Mouse (Mus musculus) liver, embryonic 14.5 days (tissue): ENCODE data around the gene Nacc1. TPM values are rescaled to one million over a fixed set of nuclear protein-coding genes. Genes with fewer than 3 reads are reported as not detected.

Experiments used
- ATAC-seq: fragments of 200-750 bp; cut with Nextera tagmentation; 2 replicates; pipeline ENCODE4 v1.8.0; 2017; ENCODE audit warnings: moderate number of reproducible peaks, mild to moderate bottlenecking, moderate library complexity; ENCODE audit not compliant: insufficient read depth
- DNase-seq, 3 experiments: peaks; one replicate each; pipeline ENCODE4 v3.0.0-alpha.2; 2012 to 2013; ENCODE audit warnings: low read depth in 3 of 3, low spot score in 3 of 3
- H3K27ac ChIP-seq: fragments of 300-500 bp; sonication (generic); 2 replicates; pipeline ENCODE4 v1.5.1; 2014; ENCODE audit warnings: moderate library complexity, mild to moderate bottlenecking, control low read depth, inconsistent platforms
- H3K27me3 ChIP-seq: fragments of 300-500 bp; sonication (generic); 2 replicates; pipeline ENCODE4 v1.6.1; 2014; ENCODE audit warnings: mild to moderate bottlenecking, low read length, moderate library complexity; ENCODE audit not compliant: control insufficient read depth, insufficient read depth
- H3K36me3 ChIP-seq: fragments of 300-500 bp; sonication (generic); replicated peaks from 2 replicates; pipeline ENCODE4 v1.6.1; 2014; ENCODE audit warnings: low read depth; ENCODE audit not compliant: control insufficient read depth, insufficient read depth
- H3K4me1 ChIP-seq, 2 experiments: fragments of 200-500 bp in 1 of 2; fragments of 300-500 bp in 1 of 2; sonication (generic) in 1 of 2; replicated peaks; 2 replicates each; pipeline ENCODE4 v1.6.1; 2012 to 2014; ENCODE audit warnings: antibody characterized with exemption in 1 of 2, inconsistent platforms in 1 of 2, low read length in 1 of 2; ENCODE audit not compliant: control insufficient read depth in 2 of 2, insufficient read depth in 2 of 2
- H3K4me2 ChIP-seq: fragments of 300-500 bp; sonication (generic); 2 replicates; pipeline ENCODE4 v1.6.1; 2014; ENCODE audit warnings: low read depth, mild to moderate bottlenecking, control low read depth, moderate library complexity
- H3K4me3 ChIP-seq, 2 experiments: fragments of 200-500 bp in 1 of 2; fragments of 300-500 bp in 1 of 2; sonication (generic) in 1 of 2; 2 replicates each; pipeline ENCODE4 v1.5.1; 2012 to 2014; ENCODE audit warnings: low read depth in 2 of 2, low read length in 2 of 2, mild to moderate bottlenecking in 2 of 2, control low read depth in 1 of 2, inconsistent platforms in 1 of 2, moderate library complexity in 1 of 2; ENCODE audit not compliant: insufficient read depth in 1 of 2
- H3K9ac ChIP-seq: fragments of 300-500 bp; sonication (generic); replicated peaks from 2 replicates; pipeline ENCODE4 v1.6.1; 2014; ENCODE audit warnings: mild to moderate bottlenecking, control low read depth, moderate library complexity
- H3K9me3 ChIP-seq: fragments of 300-500 bp; sonication (generic); 2 replicates; pipeline ENCODE4 v1.6.1; 2016; ENCODE audit warnings: low read length, mixed read lengths; ENCODE audit not compliant: control insufficient read depth
- CTCF ChIP-seq: IDR thresholded peaks from 2 replicates; pipeline ENCODE4 v1.5.1; 2016; ENCODE audit warnings: antibody characterized with exemption, low read depth, control low read depth
- EP300 ChIP-seq: IDR thresholded peaks from 2 replicates; pipeline ENCODE4 v1.6.1; 2016; ENCODE audit warnings: antibody characterized with exemption, low read depth
- WGBS: fragments of 180-500 bp; shearing (Covaris S2); extraction: QIAGEN DNeasy Blood & Tissue Kit; methylation state at CpG from one replicate; pipeline ENCODE4 v1.1.7; 2014; ENCODE audit not compliant: insufficient replicate concordance; 5-methylcytosine and 5-hydroxymethylcytosine counted together
- polyA plus RNA-seq, 2 experiments: library from polyadenylated mRNA; depleted of rRNA in 1 of 2; stranded (reverse) in 1 of 2; unstranded in 1 of 2; fragments of >200 nt; fragmentation: Nextera tagmentation in 1 of 2; extraction: Ambion mirVana in 1 of 2; gene quantifications; 2 replicates each; pipeline versions ENCODE4 v1.2.1 to v1.2.3; 2012 to 2014

The Nacc1 gene
- polyA plus RNA-seq, 2 experiments: 6.3 to 19.0 TPM

GRCm38 (mm10) chr8:84641578-84642361 is 45.9 kb downstream of the Nacc1 start:
- H3K9me3 ChIP-seq: no peaks in the 10 kb centered on the region
- ATAC-seq (no peak), DNase-seq (no peak)
- no peak overlapping the region for H3K4me2 ChIP-seq
- 13% methylated on average over 1 of the region's 1 CpGs for WGBS
- H3K4me1 ChIP-seq: peaks cover 0 to 2% of the 10 kb centered on the region in 2 experiments; a peak in 2 of 4 replicates
- H3K9ac ChIP-seq: no peak overlapping the region
- H3K27me3 ChIP-seq: no peaks in the 10 kb centered on the region; the same call in 1 of the 2 replicates
- TF ChIP-seq EP300: no peak
- TF ChIP-seq CTCF: peak; percentile 15; the same call in 1 of the 2 replicates
- H3K36me3 ChIP-seq: no peaks in the 10 kb centered on the region
- no peak overlapping the region for H3K4me3 ChIP-seq
- H3K27ac ChIP-seq: no peak overlapping the region

DNA sequence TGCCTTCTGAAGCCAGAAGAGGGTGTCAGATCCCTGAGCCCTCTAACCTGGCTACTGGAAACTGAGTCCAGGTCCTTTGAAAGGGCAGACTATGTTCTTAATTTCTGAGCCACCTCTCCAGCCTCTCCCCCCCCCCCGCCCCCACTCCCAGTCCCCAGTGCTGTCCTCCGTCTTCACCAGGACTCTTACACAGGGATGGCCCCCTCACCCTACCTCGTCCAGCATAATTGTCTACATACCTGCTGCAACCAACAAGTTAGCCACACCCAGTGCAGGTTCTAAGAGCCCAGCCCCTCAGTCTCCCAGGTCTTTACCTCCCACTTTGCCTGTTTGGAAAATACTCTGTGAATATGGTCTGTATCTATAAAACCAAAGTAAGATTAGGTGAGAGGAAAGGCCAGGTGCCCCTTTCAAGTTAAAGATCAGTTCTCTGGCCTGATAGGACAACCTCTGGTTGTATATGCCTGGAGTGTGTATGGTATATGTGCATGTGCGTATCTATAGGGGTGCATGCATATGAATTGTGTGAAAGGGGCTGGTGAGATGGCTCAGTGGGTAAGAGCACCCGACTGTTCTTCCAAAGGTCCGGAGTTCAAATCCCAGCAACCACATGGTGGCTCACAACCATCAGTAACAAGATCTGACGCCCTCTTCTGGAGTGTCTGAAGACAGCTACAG is 46.9 kb downstream of the Nacc1 start:
- Histone ChIP-seq H3K9ac (no peak overlapping the region), H3K27me3 (no peaks in the 10 kb centered on the region; the same call in 1 of the 2 replicates), H3K4me2 (peak overlapping the region; percentile 74; the same call in 1 of the 2 replicates), H3K9me3 (no peaks in the 10 kb centered on the region), H3K36me3 (no peaks in the 10 kb centered on the region), H3K4me3 (no peak overlapping the region), H3K27ac (no peak overlapping the region), H3K4me1 (peaks cover 0 to 2% of the 10 kb centered on the region in 2 experiments; a peak in 2 of 4 replicates)
- no peak for ATAC-seq
- TF ChIP-seq CTCF: no peak
- TF ChIP-seq EP300: no peak
- no peak for DNase-seq
- 73% methylated on average over 6 of the region's 7 CpGs for WGBS

GRCm38 (mm10) chr8:84640010-84640588 is 47.6 kb downstream of the Nacc1 start:
- ATAC-seq: no peak
- no peaks in the 10 kb centered on the region; the same call in 1 of the 2 replicates for H3K27me3 ChIP-seq
- no peaks in the 10 kb centered on the region for H3K36me3 ChIP-seq
- peak overlapping the region; percentile 66 for H3K9ac ChIP-seq
- WGBS: 38% methylated on average over 9 of the region's 9 CpGs
- no peak for DNase-seq
- no peaks in the 10 kb centered on the region for H3K9me3 ChIP-seq
- no peak overlapping the region for H3K27ac ChIP-seq
- peak overlapping the region; percentile 74 for H3K4me2 ChIP-seq
- H3K4me3 ChIP-seq: peak overlapping the region; percentile 63 to 71
- peaks cover 0 to 2% of the 10 kb centered on the region in 2 experiments; a peak in 2 of 4 replicates for H3K4me1 ChIP-seq
- TF ChIP-seq CTCF: no peak
- TF ChIP-seq EP300: no peak

- H3K9ac ChIP-seq: peak overlapping the region; percentile 73
- H3K4me3 ChIP-seq: peak overlapping the region; percentile 71
- WGBS: under 1% methylated on average over 106 of the region's 106 CpGs
- DNase-seq (peak; percentile 89 to 93 (median 91)), ATAC-seq (peak; percentile 92)
- peak overlapping the region; percentile 75 for H3K4me2 ChIP-seq
- H3K4me1 ChIP-seq: peaks cover 0 to 2% of the 10 kb centered on the region in 2 experiments; a peak in 2 of 4 replicates
- H3K36me3 ChIP-seq: no peaks in the 10 kb centered on the region
- H3K27ac ChIP-seq: no peak overlapping the region; the same call in 1 of the 2 replicates
- no peaks in the 10 kb centered on the region for H3K9me3 ChIP-seq
- H3K27me3 ChIP-seq: no peaks in the 10 kb centered on the region; the same call in 1 of the 2 replicates
- no peak for TF ChIP-seq EP300
- TF ChIP-seq CTCF: peak; percentile 52
Observed at GRCm38 (mm10) chr8:84639162-84640009, 48.3 kb downstream of the Nacc1 start.
